Mouse (Mus musculus): ENCODE measurements around the gene Glipr2.

Gene Glipr2

DNA sequence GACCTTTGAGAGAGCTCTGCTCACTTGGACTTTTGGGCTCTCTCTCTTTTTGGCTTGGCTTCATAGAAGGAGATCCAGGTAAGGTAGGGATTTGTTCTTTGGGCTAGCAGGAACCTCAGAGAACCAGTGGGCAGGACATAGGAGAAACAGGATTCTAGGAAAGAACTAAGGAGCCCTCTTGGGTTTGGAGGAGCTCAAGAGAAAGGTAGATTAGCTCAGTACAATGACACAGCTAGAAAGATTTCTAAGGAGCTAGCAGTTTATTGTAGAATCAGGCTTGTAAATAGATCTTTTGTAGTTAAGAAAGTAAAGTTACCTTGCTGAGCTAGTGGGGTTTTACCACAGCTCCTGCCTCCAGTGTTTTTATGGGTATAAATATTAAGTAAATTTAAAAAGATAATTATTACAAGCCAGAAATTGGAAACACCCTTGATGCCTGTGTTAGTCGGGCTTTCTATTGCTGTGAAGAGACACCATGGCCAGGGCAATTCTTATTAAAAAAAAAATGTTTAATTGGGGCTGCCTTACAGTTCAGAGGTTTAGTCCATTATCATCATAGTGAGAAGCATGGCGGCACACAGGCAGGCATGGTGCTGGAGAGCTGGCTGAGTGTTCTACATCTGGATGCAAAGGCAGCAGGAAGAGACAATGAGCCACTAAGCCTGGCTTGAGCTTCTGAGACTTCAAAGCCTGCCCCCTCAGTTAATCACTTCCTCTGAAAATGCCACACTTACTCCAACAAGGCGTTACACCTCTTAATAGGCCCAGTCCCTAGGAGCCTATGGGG lies 47.6 kb downstream of the Glipr2 start:
- no peak for DNase-seq (ENCODE audit: low read depth, low spot score)

GRCm38 (mm10) chr4:44010176-44010575 lies 53.0 kb downstream of the Glipr2 start:
- DNase-seq (ENCODE audit: low read depth, low spot score) = peak; percentile 16

DNA sequence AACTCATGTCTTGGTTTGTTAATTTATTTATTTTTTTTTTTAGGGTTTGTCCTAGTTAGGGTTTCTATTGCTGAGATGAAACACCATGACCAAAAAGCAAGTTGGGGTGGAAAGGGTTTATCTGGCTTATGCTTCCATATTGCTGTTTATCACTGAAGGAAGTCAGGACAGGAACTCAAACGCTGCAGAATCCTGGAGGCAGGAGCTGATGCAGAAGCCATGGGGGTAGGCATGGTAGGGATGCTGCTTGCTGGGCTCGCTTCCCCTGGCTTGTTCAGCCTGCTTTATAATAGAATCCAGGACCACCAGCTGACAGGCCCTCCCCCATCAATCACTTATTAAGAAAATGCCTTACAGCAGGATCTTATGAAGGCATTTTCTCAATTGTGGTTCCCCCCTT lies 53.7 kb downstream of the Glipr2 start:
- DNase-seq (ENCODE audit: low read depth, low spot score) = no peak

DNA sequence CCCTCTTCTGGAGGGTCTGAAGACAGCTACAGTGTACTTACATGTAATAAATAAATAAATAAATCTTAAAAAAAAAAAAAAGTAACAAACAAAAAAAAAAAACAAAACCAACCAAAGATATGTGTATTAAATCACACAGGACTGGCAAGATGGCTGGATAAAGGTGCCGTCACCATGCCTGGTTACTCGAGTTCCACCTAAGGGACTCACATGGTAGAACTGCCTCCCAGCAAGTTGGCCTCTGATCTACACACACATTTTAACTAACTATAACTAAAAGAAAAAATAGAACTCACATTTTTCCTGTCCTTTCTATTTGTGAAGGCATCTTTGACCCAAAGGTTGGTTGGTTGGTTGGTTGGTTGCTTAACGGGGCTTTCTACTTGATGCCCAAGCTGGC lies 54.6 kb downstream of the Glipr2 start:
- no peak for DNase-seq (ENCODE audit: low read depth, low spot score)

GRCm38 (mm10) chr4:44012376-44013367 lies 55.5 kb downstream of the Glipr2 start:
- peak; percentile 95 for DNase-seq (ENCODE audit: low read depth, low spot score)

DNA sequence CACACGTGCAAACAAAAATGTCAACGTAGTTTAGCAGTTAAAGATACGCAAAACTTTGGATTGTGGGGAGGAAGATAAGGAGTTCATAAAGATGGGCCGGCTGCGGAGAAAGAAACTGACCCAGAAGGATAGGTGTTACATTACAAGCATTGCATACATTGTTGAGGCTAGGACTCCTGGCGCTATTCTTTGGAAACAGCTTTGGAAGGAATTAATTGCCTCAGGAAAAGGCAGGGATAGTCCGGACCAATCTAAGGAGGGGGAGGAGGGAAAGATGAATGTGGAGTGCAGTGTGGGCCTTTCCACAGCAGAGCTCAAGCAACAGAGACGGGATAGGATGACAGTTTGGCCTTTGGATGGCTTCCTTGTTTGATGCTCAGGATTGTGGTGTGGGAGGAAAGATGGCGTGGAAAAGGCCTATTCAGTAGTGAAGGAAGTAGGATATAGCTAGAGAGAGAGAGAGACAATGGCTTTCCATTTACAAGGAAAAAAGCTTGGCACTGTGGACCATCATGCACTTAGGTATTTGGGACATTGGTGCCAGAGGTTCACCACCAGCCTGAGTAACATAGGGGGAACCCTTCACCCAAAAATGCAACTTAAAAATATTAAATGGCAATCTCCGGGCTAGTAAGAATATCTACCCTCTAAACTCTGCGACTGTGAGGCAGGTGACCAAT lies 56.3 kb downstream of the Glipr2 start:
- DNase-seq (ENCODE audit: low read depth, low spot score) = no peak

DNA sequence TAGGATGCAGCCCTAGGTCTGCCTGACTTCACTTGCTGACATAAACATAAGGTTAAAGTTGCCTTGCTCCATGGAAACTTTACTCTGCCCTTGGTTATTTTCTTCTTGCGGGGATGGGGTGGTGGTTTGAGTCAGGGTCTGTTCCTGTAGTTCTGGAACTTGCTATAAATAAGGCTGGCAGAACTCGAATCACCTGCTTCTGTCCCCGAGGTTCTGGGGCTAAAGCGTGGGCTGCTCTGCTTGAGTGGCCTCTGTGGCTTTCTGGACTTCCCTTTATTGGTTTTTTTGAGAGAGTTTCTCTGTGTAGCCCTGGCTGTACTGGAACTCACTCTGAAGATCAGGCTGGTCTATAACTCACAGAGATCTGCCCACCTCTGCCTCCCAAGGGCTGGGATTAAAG lies 58.9 kb downstream of the Glipr2 start:
- DNase-seq (ENCODE audit: low read depth, low spot score) = peak; percentile 58

DNA sequence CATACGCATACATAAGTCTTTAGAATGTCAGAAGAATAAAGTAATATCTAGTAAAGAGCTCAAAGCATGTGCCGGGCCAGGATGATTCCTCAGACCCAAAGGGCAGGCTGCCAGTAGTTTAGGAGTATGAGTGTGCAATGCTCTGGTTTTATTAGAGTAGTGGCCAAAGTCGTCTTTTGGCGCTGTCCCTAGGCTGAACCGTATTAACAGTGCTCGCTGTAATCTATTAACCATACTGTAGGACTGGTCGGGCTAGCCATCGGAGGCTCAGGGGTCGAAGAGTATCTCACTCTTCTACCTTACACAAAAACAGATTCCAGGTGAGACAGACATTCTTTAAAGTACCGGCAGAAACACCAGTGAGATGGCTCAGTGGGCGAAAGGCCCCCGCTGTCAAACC lies 59.6 kb downstream of the Glipr2 start:
- DNase-seq (ENCODE audit: low read depth, low spot score) = no peak

- no peak for DNase-seq (ENCODE audit: low read depth, low spot score)
Measured at GRCm38 (mm10) chr4:44022323-44022722, 65.1 kb downstream of the Glipr2 start.

DNA sequence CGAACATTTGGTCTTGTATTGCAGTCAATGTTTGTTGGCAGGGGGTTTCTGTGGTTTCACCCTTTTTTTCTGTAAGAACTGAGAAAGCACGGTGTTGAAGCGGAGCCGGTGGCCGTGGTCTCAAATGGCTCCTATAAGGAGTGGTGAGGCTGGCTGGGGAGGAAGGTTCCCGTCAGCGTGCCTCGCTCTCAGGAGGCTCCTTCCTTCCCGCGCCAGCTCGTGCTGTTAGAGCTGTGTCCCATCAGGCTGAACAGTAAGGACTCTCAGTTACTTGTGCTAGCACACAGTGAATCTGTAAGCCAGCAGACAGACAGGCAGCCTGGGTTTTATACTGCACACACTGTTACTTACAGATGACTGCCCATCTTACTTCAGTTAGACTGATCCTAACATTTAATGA lies 65.6 kb downstream of the Glipr2 start:
- no peak for DNase-seq (ENCODE audit: low read depth, low spot score)

- no peak for DNase-seq (ENCODE audit: low read depth, low spot score)
Measured at GRCm38 (mm10) chr4:44023681-44024080, 66.5 kb downstream of the Glipr2 start.

DNA sequence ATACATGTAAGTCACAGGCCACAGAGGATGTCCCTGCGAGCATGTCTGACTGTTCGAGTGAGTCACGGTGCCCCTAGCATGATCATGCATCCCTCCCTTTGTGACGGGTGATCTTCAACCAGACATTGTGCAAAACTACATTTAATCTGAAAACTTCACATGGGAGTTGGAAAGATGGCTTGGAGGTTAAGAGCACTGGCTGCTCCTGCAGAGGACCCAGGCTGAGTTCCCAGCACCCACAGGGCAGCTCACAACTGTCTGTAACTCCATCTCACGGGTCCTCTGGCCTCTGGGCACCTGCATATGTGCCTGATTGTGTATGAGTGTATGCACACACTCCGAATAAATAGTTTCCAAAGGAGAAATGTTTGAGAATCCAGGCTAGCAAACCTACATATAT lies 67.0 kb downstream of the Glipr2 start:
- no peak for DNase-seq (ENCODE audit: low read depth, low spot score)

- no peak for DNase-seq (ENCODE audit: low read depth, low spot score)
Measured at GRCm38 (mm10) chr4:44025570-44025969, 68.4 kb downstream of the Glipr2 start.

Data from A20 (cell line).